Comparison of ENCODE assay signal across 6 mouse cellular contexts in genomic region chr5:32828766-32829165, GRCm38 (mm10). TPM values are rescaled to one million over a fixed set of nuclear protein-coding genes. Genes with fewer than 3 reads are reported as not detected.
"Had no signal": no experiment of that assay in that cellular context is flagged by ENCODE, and none has a peak within 500 bp of the region (broad histone marks: within the 10 kb centered on the region; RNA-seq: fewer than 3 reads in every experiment).

No protein-coding gene starts in this region.

RNA-seq across cellular contexts. Expression of gene Gm20671, which starts 1.9 kb away (rescaled TPM):
- total RNA-seq: common myeloid progenitor, adult 5-6 weeks; gastrocnemius, adult 2 months; gastrocnemius, postnatal 10 days; gastrocnemius, postnatal 14 days; gastrocnemius, postnatal 25 days; gastrocnemius, postnatal 4 days had no signal
